Mouse (Mus musculus): Measurements from ENCODE around the gene Hamp2. TPM values are rescaled to one million over a fixed set of nuclear protein-coding genes. Genes with fewer than 3 reads are reported as not detected.

Gene Hamp2
- polyA plus RNA-seq, 2 experiments: not detected

DNA sequence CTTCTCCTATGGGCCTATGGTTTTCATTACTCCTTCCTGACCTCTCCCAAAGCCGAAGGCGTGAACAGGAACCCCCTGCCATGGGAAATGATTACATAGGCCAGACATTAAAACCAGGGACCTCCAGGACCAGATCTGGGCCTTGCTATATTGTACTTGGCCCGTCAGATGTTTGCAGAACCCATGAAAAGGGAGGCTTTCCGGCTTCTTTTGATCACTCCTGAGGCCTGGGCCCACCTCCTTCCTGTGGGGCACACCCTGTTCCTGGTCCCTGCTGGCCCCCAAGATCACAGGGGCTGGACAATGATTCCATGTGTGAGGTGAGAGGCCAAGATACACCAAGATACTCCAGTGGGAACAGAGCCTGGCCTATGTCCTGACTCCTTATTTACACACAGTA lies 44.7 kb upstream of the Hamp2 start:
- Histone ChIP-seq H3K9me3 (ENCODE audit: control insufficient read depth, low read length) (no peaks in the 10 kb centered on the region), H3K4me2 (ENCODE audit: low read depth) (no peak overlapping the region), H3K4me1 (replicated peaks; ENCODE audit: control insufficient read depth in 2 of 2, insufficient read depth in 2 of 2, low read length in 1 of 2) (no peaks in the 10 kb centered on the region), H3K27me3 (ENCODE audit: control insufficient read depth, insufficient read depth, low read length) (peaks cover 11% of the 10 kb centered on the region), H3K4me3 (ENCODE audit: insufficient read depth in 1 of 2, low read depth in 2 of 2, low read length in 2 of 2) (no peak overlapping the region), H3K27ac (no peak overlapping the region), H3K36me3 (replicated peaks; ENCODE audit: control insufficient read depth, insufficient read depth, low read depth) (no peaks in the 10 kb centered on the region), H3K9ac (replicated peaks) (no peak overlapping the region)
- DNase-seq (ENCODE audit: low read depth in 3 of 3, low spot score in 3 of 3) (no peak), ATAC-seq (ENCODE audit: insufficient read depth) (no peak)
- TF ChIP-seq EP300 (IDR thresholded peaks at IDR 0.05; ENCODE audit: low read depth): no peak
- TF ChIP-seq CTCF (IDR thresholded peaks at IDR 0.05; ENCODE audit: low read depth): no peak
- WGBS (ENCODE audit: insufficient replicate concordance): 51% methylated on average over 4 of the region's 4 CpGs

DNA sequence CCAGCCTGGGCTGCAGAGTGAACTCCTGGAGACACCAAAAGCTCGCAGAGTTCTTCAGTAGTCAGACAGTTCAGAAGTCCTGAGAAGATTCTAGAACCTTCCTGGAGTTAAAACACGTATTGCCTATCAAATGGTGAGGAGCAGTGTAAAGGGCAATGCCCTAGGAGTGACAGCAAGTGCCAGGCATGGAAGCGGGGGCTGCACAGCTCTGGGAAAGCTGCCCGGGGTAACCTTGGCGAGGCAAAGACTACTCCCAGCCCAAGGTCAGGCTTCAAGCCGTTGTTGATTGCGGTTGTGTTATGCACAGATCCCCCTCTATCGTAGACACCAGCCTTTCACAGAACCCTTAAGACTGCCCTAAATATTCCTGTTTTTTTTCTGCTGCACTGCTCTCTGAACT lies 44.1 kb upstream of the Hamp2 start:
- Histone ChIP-seq H3K27ac (no peak overlapping the region), H3K9ac (replicated peaks) (no peak overlapping the region), H3K9me3 (ENCODE audit: control insufficient read depth, low read length) (no peaks in the 10 kb centered on the region), H3K4me1 (replicated peaks; ENCODE audit: control insufficient read depth in 2 of 2, insufficient read depth in 2 of 2, low read length in 1 of 2) (peaks cover 4% of the 10 kb centered on the region in 2 experiments; a peak in 2 of 4 replicates), H3K4me3 (ENCODE audit: insufficient read depth in 1 of 2, low read depth in 2 of 2, low read length in 2 of 2) (no peak overlapping the region), H3K4me2 (ENCODE audit: low read depth) (no peak overlapping the region), H3K27me3 (ENCODE audit: control insufficient read depth, insufficient read depth, low read length) (peaks cover 11% of the 10 kb centered on the region), H3K36me3 (replicated peaks; ENCODE audit: control insufficient read depth, insufficient read depth, low read depth) (no peaks in the 10 kb centered on the region)
- TF ChIP-seq EP300 (IDR thresholded peaks at IDR 0.05; ENCODE audit: low read depth): no peak
- DNase-seq (ENCODE audit: low read depth in 3 of 3, low spot score in 3 of 3): no peak
- 73% methylated on average over 8 of the region's 8 CpGs for WGBS (ENCODE audit: insufficient replicate concordance)
- no peak for ATAC-seq (ENCODE audit: insufficient read depth)

DNA sequence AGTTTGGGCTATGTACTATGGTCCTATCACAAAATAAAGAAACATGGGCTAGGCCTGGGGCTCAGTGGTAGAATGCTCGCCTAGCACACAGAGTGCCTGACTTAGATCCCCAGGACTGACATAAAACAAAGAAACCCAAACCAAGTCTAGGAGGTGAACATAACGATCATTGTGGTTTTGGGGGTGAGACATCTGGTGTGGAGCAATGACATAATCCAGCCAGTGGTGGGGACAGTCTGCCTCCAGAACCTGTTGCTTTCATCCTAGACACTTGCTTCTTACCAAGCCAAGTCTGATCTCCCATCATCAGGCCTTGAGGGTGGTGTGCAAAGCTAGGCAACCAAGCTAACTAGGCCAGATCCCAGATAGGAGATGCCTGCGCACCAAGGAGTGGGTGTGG lies 42.2 kb upstream of the Hamp2 start:
- Histone ChIP-seq H3K9ac (replicated peaks) (no peak overlapping the region), H3K27me3 (ENCODE audit: control insufficient read depth, insufficient read depth, low read length) (no peaks in the 10 kb centered on the region), H3K36me3 (replicated peaks; ENCODE audit: control insufficient read depth, insufficient read depth, low read depth) (no peaks in the 10 kb centered on the region), H3K27ac (no peak overlapping the region), H3K4me3 (ENCODE audit: insufficient read depth in 1 of 2, low read depth in 2 of 2, low read length in 2 of 2) (no peak overlapping the region), H3K9me3 (ENCODE audit: control insufficient read depth, low read length) (no peaks in the 10 kb centered on the region), H3K4me1 (replicated peaks; ENCODE audit: control insufficient read depth in 2 of 2, insufficient read depth in 2 of 2, low read length in 1 of 2) (peaks cover 5% of the 10 kb centered on the region in 2 experiments; a peak in 2 of 4 replicates), H3K4me2 (ENCODE audit: low read depth) (no peak overlapping the region)
- DNase-seq (ENCODE audit: low read depth in 3 of 3, low spot score in 3 of 3): no peak
- WGBS (ENCODE audit: insufficient replicate concordance): 43% methylated on average over 3 of the region's 3 CpGs
- no peak for TF ChIP-seq CTCF (IDR thresholded peaks at IDR 0.05; ENCODE audit: low read depth)
- ATAC-seq (ENCODE audit: insufficient read depth): no peak

DNA sequence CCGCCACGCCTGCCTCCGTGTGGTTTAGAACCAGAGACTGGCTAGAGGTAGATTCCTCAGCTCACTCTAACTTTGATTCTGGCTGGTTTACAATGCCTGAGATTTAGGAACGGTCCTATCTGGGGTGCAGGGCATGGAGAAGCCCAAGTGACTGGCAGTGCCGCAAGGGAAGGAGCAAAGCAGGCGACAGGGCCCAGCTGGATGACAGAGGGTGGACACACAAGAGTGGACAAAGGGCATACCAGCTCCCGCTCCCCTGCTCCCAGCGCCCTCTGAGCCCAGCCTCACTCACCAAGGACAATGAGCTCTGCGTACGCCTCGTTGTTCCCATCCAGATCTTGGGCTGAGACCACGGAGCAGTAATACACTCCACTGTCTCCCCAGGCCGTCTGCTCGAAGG lies 41.2 kb upstream of the Hamp2 start:
- whole genome bisulfite sequencing (ENCODE audit: insufficient replicate concordance): 77% methylated on average over 14 of the region's 14 CpGs
- Histone ChIP-seq H3K9me3 (ENCODE audit: control insufficient read depth, low read length) (no peaks in the 10 kb centered on the region), H3K4me2 (ENCODE audit: low read depth) (no peak overlapping the region), H3K4me3 (ENCODE audit: insufficient read depth in 1 of 2, low read depth in 2 of 2, low read length in 2 of 2) (no peak overlapping the region), H3K27me3 (ENCODE audit: control insufficient read depth, insufficient read depth, low read length) (no peaks in the 10 kb centered on the region), H3K9ac (replicated peaks) (no peak overlapping the region), H3K36me3 (replicated peaks; ENCODE audit: control insufficient read depth, insufficient read depth, low read depth) (no peaks in the 10 kb centered on the region), H3K4me1 (replicated peaks; ENCODE audit: control insufficient read depth in 2 of 2, insufficient read depth in 2 of 2, low read length in 1 of 2) (peaks cover 5% of the 10 kb centered on the region in 2 experiments; a peak in 2 of 4 replicates), H3K27ac (no peak overlapping the region)
- no peak for ATAC-seq (ENCODE audit: insufficient read depth)
- TF ChIP-seq CTCF (IDR thresholded peaks at IDR 0.05; ENCODE audit: low read depth) (no peak), EP300 (IDR thresholded peaks at IDR 0.05; ENCODE audit: low read depth) (no peak)
- DNase-seq (ENCODE audit: low read depth in 3 of 3, low spot score in 3 of 3): no peak

DNA sequence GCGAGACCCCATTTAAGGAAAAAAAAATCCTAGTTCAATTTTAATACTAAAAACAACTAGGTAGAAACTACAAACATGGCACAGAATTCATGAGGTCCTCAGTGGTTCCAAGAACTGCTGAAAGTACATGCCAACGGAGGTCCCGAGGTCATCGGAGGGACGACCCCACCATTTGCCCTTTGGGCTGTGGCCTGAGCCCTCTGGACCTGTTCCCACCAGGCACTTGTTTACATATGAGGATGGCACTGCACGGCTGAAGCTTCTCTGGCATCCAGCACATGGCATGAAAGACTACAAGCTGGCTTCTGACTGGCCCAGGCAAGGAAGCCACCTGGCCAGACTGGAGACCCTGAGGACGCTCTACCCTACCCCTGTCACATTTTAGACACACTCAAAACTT lies 39.9 kb upstream of the Hamp2 start:
- no peak for ATAC-seq (ENCODE audit: insufficient read depth)
- 72% methylated on average over 7 of the region's 7 CpGs for WGBS (ENCODE audit: insufficient replicate concordance)
- no peak overlapping the region for H3K4me2 ChIP-seq (ENCODE audit: low read depth)
- DNase-seq (ENCODE audit: low read depth in 3 of 3, low spot score in 3 of 3): no peak
- H3K36me3 ChIP-seq (replicated peaks; ENCODE audit: control insufficient read depth, insufficient read depth, low read depth): no peaks in the 10 kb centered on the region; the same call in 1 of the 2 replicates
- no peaks in the 10 kb centered on the region for H3K27me3 ChIP-seq (ENCODE audit: control insufficient read depth, insufficient read depth, low read length)
- no peak overlapping the region for H3K4me3 ChIP-seq (ENCODE audit: insufficient read depth in 1 of 2, low read depth in 2 of 2, low read length in 2 of 2)
- H3K27ac ChIP-seq: no peak overlapping the region
- peaks cover 5% of the 10 kb centered on the region in 2 experiments; a peak in 2 of 4 replicates for H3K4me1 ChIP-seq (replicated peaks; ENCODE audit: control insufficient read depth in 2 of 2, insufficient read depth in 2 of 2, low read length in 1 of 2)
- no peak overlapping the region for H3K9ac ChIP-seq (replicated peaks)
- TF ChIP-seq CTCF (IDR thresholded peaks at IDR 0.05; ENCODE audit: low read depth) (no peak), EP300 (IDR thresholded peaks at IDR 0.05; ENCODE audit: low read depth) (no peak)
- no peaks in the 10 kb centered on the region for H3K9me3 ChIP-seq (ENCODE audit: control insufficient read depth, low read length)
